Comparison of ENCODE assay signal across 1 mouse cellular context in the genomic region with DNA sequence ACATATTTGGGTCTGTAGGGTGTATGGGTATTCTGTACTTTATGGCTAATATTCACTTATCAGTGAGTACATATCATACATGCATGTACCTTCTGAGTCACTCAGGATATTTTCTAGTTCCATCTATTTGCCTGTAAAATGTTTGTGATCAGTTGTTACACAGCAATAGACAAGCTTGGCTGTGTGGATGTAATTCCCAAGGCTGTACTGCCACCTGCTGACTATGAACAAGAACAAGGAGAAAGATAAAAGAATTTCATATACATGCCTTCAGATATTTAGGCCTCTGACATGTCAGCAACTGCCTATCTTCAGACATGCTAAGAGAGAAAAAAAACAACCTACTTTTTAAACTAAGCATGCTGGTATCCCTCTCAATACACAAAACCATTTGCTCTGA.
TF ChIP-seq lines count a peak whose summit lies in the region.

No protein-coding gene starts in this region.

TF ChIP-seq in MEL, 35 proteins besides CTCF, POLR2A, EP300 and RAD21:
- TF ChIP-seq UBTF (IDR thresholded peaks at IDR 0.05; ENCODE audit: borderline replicate concordance, insufficient read depth, low read depth, low read length) = no peak
- TF ChIP-seq RCOR1 (IDR thresholded peaks at IDR 0.05; ENCODE audit: low read depth, low read length) = no peak
- no peak for TF ChIP-seq KAT2A (conservative IDR thresholded peaks at IDR 0.05; ENCODE audit: low read depth, low read length)
- no peak for TF ChIP-seq E2F4 (IDR thresholded peaks at IDR 0.05; ENCODE audit: borderline replicate concordance, low read depth, low read length)
- no peak for TF ChIP-seq BHLHE40 (IDR thresholded peaks at IDR 0.05; ENCODE audit: borderline replicate concordance, low read depth, low read length)
- TF ChIP-seq SMC3 (IDR thresholded peaks at IDR 0.05; ENCODE audit: low read depth, low read length) = peak; percentile 54
- no peak for TF ChIP-seq GATA1 (IDR thresholded peaks at IDR 0.05; ENCODE audit: low read depth, low read length)
- no peak for TF ChIP-seq MXI1 (IDR thresholded peaks at IDR 0.05; ENCODE audit: low read depth, low read length)
- peak; percentile 37; the same call in 1 of the 2 replicates for TF ChIP-seq ZC3H11A (IDR thresholded peaks at IDR 0.05; ENCODE audit: low read depth, low read length)
- TF ChIP-seq TAL1 (IDR thresholded peaks at IDR 0.05; ENCODE audit: low read length) = no peak
